Mouse (Mus musculus): ENCODE measurements at regions not wholly inside any gene's neighbourhood (a gene's known extent, or its start where the extent isn't known, plus 50 kb on each side); places are given as distances from the start of the nearest gene placed in this dataset.

- WGBS = 86% methylated on average over 6 of the region's 6 CpGs
- H3K27ac ChIP-seq (ENCODE audit: insufficient read depth, low read depth, low read length) = no peak overlapping the region
- no peak overlapping the region for H3K4me3 ChIP-seq (ENCODE audit: insufficient read depth, low read depth, low read length)
- no peak for TF ChIP-seq POLR2A (IDR thresholded peaks at IDR 0.05; ENCODE audit: insufficient read depth, low read depth, low read length)
- no peak for TF ChIP-seq CTCF (IDR thresholded peaks at IDR 0.05; ENCODE audit: insufficient read depth, low read depth, low read length)
- no peaks in the 10 kb centered on the region for H3K4me1 ChIP-seq (ENCODE audit: control insufficient read depth, insufficient read depth, low read length)
Observed at GRCm38 (mm10) chr4:105535451-105535850, 254.2 kb upstream of the Gm12728 start.

- no peak overlapping the region for H3K4me3 ChIP-seq (ENCODE audit: insufficient read depth, low read depth, low read length)
- WGBS = 87% methylated on average over 2 of the region's 2 CpGs
- no peak overlapping the region for H3K27ac ChIP-seq (ENCODE audit: insufficient read depth, low read depth, low read length)
- no peak for TF ChIP-seq CTCF (IDR thresholded peaks at IDR 0.05; ENCODE audit: insufficient read depth, low read depth, low read length)
- TF ChIP-seq POLR2A (IDR thresholded peaks at IDR 0.05; ENCODE audit: insufficient read depth, low read depth, low read length) = no peak
- no peaks in the 10 kb centered on the region for H3K4me1 ChIP-seq (ENCODE audit: control insufficient read depth, insufficient read depth, low read length)
Observed at GRCm38 (mm10) chr4:105545486-105545885, 244.2 kb upstream of the Gm12728 start.

GRCm38 (mm10) chr4:105549744-105550440, 239.8 kb upstream of the Gm12728 start:
- no peak overlapping the region for H3K27ac ChIP-seq (ENCODE audit: insufficient read depth, low read depth, low read length)
- TF ChIP-seq POLR2A (IDR thresholded peaks at IDR 0.05; ENCODE audit: insufficient read depth, low read depth, low read length) = no peak
- no peak for TF ChIP-seq CTCF (IDR thresholded peaks at IDR 0.05; ENCODE audit: insufficient read depth, low read depth, low read length)
- no peak overlapping the region for H3K4me3 ChIP-seq (ENCODE audit: insufficient read depth, low read depth, low read length)
- H3K4me1 ChIP-seq (ENCODE audit: control insufficient read depth, insufficient read depth, low read length) = no peaks in the 10 kb centered on the region
- WGBS = 86% methylated on average over 7 of the region's 7 CpGs

- Histone ChIP-seq H3K4me1 (ENCODE audit: control insufficient read depth, insufficient read depth, low read length) (no peaks in the 10 kb centered on the region), H3K27ac (ENCODE audit: insufficient read depth, low read depth, low read length) (no peak overlapping the region), H3K4me3 (ENCODE audit: insufficient read depth, low read depth, low read length) (no peak overlapping the region)
- TF ChIP-seq CTCF (IDR thresholded peaks at IDR 0.05; ENCODE audit: insufficient read depth, low read depth, low read length) = no peak
- 96% methylated on average over 4 of the region's 4 CpGs for WGBS
Observed at GRCm38 (mm10) chr4:105551966-105552685, 237.5 kb upstream of the Gm12728 start.

- no peak overlapping the region for H3K4me3 ChIP-seq (ENCODE audit: insufficient read depth, low read depth, low read length)
- 70% methylated on average over 8 of the region's 8 CpGs for WGBS
- H3K4me1 ChIP-seq (ENCODE audit: control insufficient read depth, insufficient read depth, low read length) = no peaks in the 10 kb centered on the region
- no peak overlapping the region for H3K27ac ChIP-seq (ENCODE audit: insufficient read depth, low read depth, low read length)
- TF ChIP-seq CTCF (IDR thresholded peaks at IDR 0.05; ENCODE audit: insufficient read depth, low read depth, low read length) = no peak
- no peak for TF ChIP-seq POLR2A (IDR thresholded peaks at IDR 0.05; ENCODE audit: insufficient read depth, low read depth, low read length)
Observed at GRCm38 (mm10) chr4:105554994-105555393, 234.7 kb upstream of the Gm12728 start.

GRCm38 (mm10) chr4:105555941-105556340, 233.7 kb upstream of the Gm12728 start:
- no peaks in the 10 kb centered on the region for H3K4me1 ChIP-seq (ENCODE audit: control insufficient read depth, insufficient read depth, low read length)
- TF ChIP-seq POLR2A (IDR thresholded peaks at IDR 0.05; ENCODE audit: insufficient read depth, low read depth, low read length) (no peak), CTCF (IDR thresholded peaks at IDR 0.05; ENCODE audit: insufficient read depth, low read depth, low read length) (no peak)
- WGBS = 75% methylated on average over 3 of the region's 3 CpGs

GRCm38 (mm10) chr4:105557396-105557795, 232.3 kb upstream of the Gm12728 start:
- Histone ChIP-seq H3K4me3 (ENCODE audit: insufficient read depth, low read depth, low read length) (no peak overlapping the region), H3K4me1 (ENCODE audit: control insufficient read depth, insufficient read depth, low read length) (no peaks in the 10 kb centered on the region), H3K27ac (ENCODE audit: insufficient read depth, low read depth, low read length) (no peak overlapping the region)
- no peak for TF ChIP-seq CTCF (IDR thresholded peaks at IDR 0.05; ENCODE audit: insufficient read depth, low read depth, low read length)
- no peak for TF ChIP-seq POLR2A (IDR thresholded peaks at IDR 0.05; ENCODE audit: insufficient read depth, low read depth, low read length)
- 90% methylated on average over 2 of the region's 2 CpGs for WGBS

More at GRCm38 (mm10) chr4:105555941-105556340, 233.7 kb upstream of the Gm12728 start:
- Histone ChIP-seq H3K27ac (ENCODE audit: insufficient read depth, low read depth, low read length) (no peak overlapping the region), H3K4me3 (ENCODE audit: insufficient read depth, low read depth, low read length) (no peak overlapping the region)

GRCm38 (mm10) chr4:105560055-105560454, 229.6 kb upstream of the Gm12728 start:
- TF ChIP-seq CTCF (IDR thresholded peaks at IDR 0.05; ENCODE audit: insufficient read depth, low read depth, low read length) (no peak), POLR2A (IDR thresholded peaks at IDR 0.05; ENCODE audit: insufficient read depth, low read depth, low read length) (no peak)
- no peak overlapping the region for H3K27ac ChIP-seq (ENCODE audit: insufficient read depth, low read depth, low read length)
- H3K4me3 ChIP-seq (ENCODE audit: insufficient read depth, low read depth, low read length) = no peak overlapping the region
- no peaks in the 10 kb centered on the region for H3K4me1 ChIP-seq (ENCODE audit: control insufficient read depth, insufficient read depth, low read length)
- WGBS = 77% methylated on average over 3 of the region's 3 CpGs

- WGBS = 77% methylated on average over 3 of the region's 3 CpGs
- Histone ChIP-seq H3K4me1 (ENCODE audit: control insufficient read depth, insufficient read depth, low read length) (no peaks in the 10 kb centered on the region), H3K4me3 (ENCODE audit: insufficient read depth, low read depth, low read length) (no peak overlapping the region), H3K27ac (ENCODE audit: insufficient read depth, low read depth, low read length) (no peak overlapping the region)
- no peak for TF ChIP-seq POLR2A (IDR thresholded peaks at IDR 0.05; ENCODE audit: insufficient read depth, low read depth, low read length)
- TF ChIP-seq CTCF (IDR thresholded peaks at IDR 0.05; ENCODE audit: insufficient read depth, low read depth, low read length) = no peak
Observed at GRCm38 (mm10) chr4:105560781-105561180, 228.9 kb upstream of the Gm12728 start.

Measured in olfactory bulb, adult 2 months (tissue).